Mouse (Mus musculus) liver, postnatal 0 days (tissue): ENCODE results near the gene Atp1a2. TPM values are rescaled to one million over a fixed set of nuclear protein-coding genes. Genes with fewer than 3 reads are reported as not detected.

Source experiments
- ATAC-seq: fragments of 200-750 bp; cut with Nextera tagmentation; 2 replicates; pipeline ENCODE4 v1.8.0; 2017; ENCODE audit warnings: mild to moderate bottlenecking, moderate library complexity
- DNase-seq: peaks from one replicate; pipeline ENCODE4 v3.0.0-alpha.2; 2016
- H3K27ac ChIP-seq: fragments of 300-500 bp; sonication (generic); 2 replicates; pipeline ENCODE4 v1.5.1; 2014; ENCODE audit warnings: antibody characterized with exemption, moderate library complexity, mild to moderate bottlenecking, low read depth
- H3K27me3 ChIP-seq: fragments of 300-500 bp; sonication (generic); 2 replicates; pipeline ENCODE4 v1.6.1; 2014; ENCODE audit warnings: low read length, control low read depth, mixed read lengths; ENCODE audit not compliant: insufficient read depth
- H3K36me3 ChIP-seq: fragments of 300-500 bp; sonication (generic); replicated peaks from 2 replicates; pipeline ENCODE4 v1.6.1; 2014; ENCODE audit warnings: mild to moderate bottlenecking, control low read depth, low read length, moderate library complexity, mixed read lengths; ENCODE audit not compliant: insufficient read depth
- H3K4me1 ChIP-seq: fragments of 300-500 bp; sonication (generic); 2 replicates; pipeline ENCODE4 v1.6.1; 2014; ENCODE audit warnings: antibody characterized with exemption, mild to moderate bottlenecking, control low read depth; ENCODE audit not compliant: insufficient read depth
- H3K4me2 ChIP-seq: fragments of 300-500 bp; sonication (generic); 2 replicates; pipeline ENCODE4 v1.6.1; 2014; ENCODE audit warnings: low read depth, mild to moderate bottlenecking, low read length, moderate library complexity, mixed read lengths
- H3K4me3 ChIP-seq: fragments of 300-500 bp; sonication (generic); 2 replicates; pipeline ENCODE4 v1.5.1; 2014; ENCODE audit warnings: low read depth, low read length
- H3K9ac ChIP-seq: fragments of 300-500 bp; sonication (generic); replicated peaks from 2 replicates; pipeline ENCODE4 v1.6.1; 2014; ENCODE audit warnings: mild to moderate bottlenecking, moderate library complexity
- H3K9me3 ChIP-seq: fragments of 300-500 bp; sonication (generic); 2 replicates; pipeline ENCODE4 v1.6.1; 2016; ENCODE audit warnings: mild to moderate bottlenecking, control low read depth, low read length, mixed read lengths
- CTCF ChIP-seq: sonication (generic); IDR thresholded peaks from 2 replicates; pipeline ENCODE4 v1.5.1; 2016; ENCODE audit warnings: antibody characterized with exemption, low read depth
- EP300 ChIP-seq: IDR thresholded peaks from 2 replicates; pipeline ENCODE4 v1.6.1; 2016; ENCODE audit warnings: antibody characterized with exemption, low read depth, mild to moderate bottlenecking
- WGBS: fragments of 180-500 bp; shearing (Covaris S2); extraction: QIAGEN DNeasy Blood & Tissue Kit; methylation state at CpG from one replicate; pipeline ENCODE4 v1.1.7; 2014; ENCODE audit not compliant: insufficient replicate concordance; 5-methylcytosine and 5-hydroxymethylcytosine counted together
- polyA plus RNA-seq: library from polyadenylated mRNA; unstranded; fragments of >200 nt; fragmentation: Nextera tagmentation; extraction: Ambion mirVana; gene quantifications from 2 replicates; pipeline ENCODE4 v1.2.1, GENCODE M21; 2015

The Atp1a2 gene
- polyA plus RNA-seq, 1 experiment from 2014 or later = 0.29 TPM

DNA sequence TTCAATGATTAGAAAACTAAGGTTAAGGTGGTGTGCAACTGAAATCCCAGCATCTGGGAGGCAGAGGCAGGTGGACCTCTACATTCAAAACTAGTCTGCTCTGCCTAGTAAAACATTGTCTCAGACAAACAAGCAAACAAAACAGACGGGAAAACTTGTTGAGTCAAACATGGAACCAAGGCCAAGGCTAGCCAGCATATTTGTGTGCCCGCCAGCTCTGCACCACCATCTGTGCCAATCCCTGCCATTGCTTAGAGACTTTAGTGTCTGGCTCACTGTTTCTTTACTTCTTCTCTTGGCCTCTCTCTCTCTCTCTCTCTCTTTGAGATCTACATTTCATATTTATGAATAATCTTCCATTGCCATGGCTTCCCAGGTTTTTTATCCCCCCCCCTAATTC, 69.7 kb downstream of the Atp1a2 start:
- DNase-seq (no peak), ATAC-seq (no peak)
- Histone ChIP-seq H3K9ac (no peak overlapping the region), H3K27me3 (no peaks in the 10 kb centered on the region), H3K36me3 (no peaks in the 10 kb centered on the region), H3K4me2 (no peak overlapping the region), H3K4me3 (no peak overlapping the region), H3K4me1 (no peaks in the 10 kb centered on the region), H3K27ac (no peak overlapping the region), H3K9me3 (no peaks in the 10 kb centered on the region)
- WGBS = 68% methylated on average over 2 of the region's 2 CpGs
- no peak for TF ChIP-seq CTCF
- TF ChIP-seq EP300 = no peak

Other genes with a start within 250 kb of the Atp1a2 start
- gene Nhlh1, start 240.5 kb downstream of the Atp1a2 start, polyA plus RNA-seq = not detected in 2 replicates
- 50.2 and 55.4 TPM in 2 replicates for gene Copa, start 215.5 kb downstream of the Atp1a2 start, polyA plus RNA-seq
- gene Ncstn, start 215.3 kb downstream of the Atp1a2 start, polyA plus RNA-seq = 36.7 and 41.8 TPM in 2 replicates
- gene Pex19, start 171.3 kb downstream of the Atp1a2 start, polyA plus RNA-seq = 85.9 and 91.7 TPM in 2 replicates
- gene Dcaf8, start 150.0 kb downstream of the Atp1a2 start, polyA plus RNA-seq = 43.0 and 48.3 TPM in 2 replicates
- gene Pea15a, start 91.3 kb downstream of the Atp1a2 start, polyA plus RNA-seq = 14.1 and 14.5 TPM in 2 replicates
- gene Casq1, start 78.2 kb downstream of the Atp1a2 start, polyA plus RNA-seq = 0.61 and 9.1 TPM in 2 replicates
- 0.04 and 0.08 TPM in 2 replicates for gene Atp1a4, start 39.6 kb downstream of the Atp1a2 start, polyA plus RNA-seq
- gene Igsf8, start 36.4 kb downstream of the Atp1a2 start, polyA plus RNA-seq = 12.8 and 13.1 TPM in 2 replicates
- gene Kcnj9, start 31.3 kb upstream of the Atp1a2 start, polyA plus RNA-seq = 0.07 TPM in 2 replicates
- 0.17 and 0.19 TPM in 2 replicates for gene Kcnj10, start 43.1 kb upstream of the Atp1a2 start, polyA plus RNA-seq
- 1.8 TPM in 2 replicates for gene Pigm, start 78.5 kb upstream of the Atp1a2 start, polyA plus RNA-seq
- gene Slamf9, start 177.3 kb upstream of the Atp1a2 start, polyA plus RNA-seq = 1.1 and 1.5 TPM in 2 replicates
- gene Igsf9, start 183.7 kb upstream of the Atp1a2 start, polyA plus RNA-seq = 0.32 and 0.73 TPM in 2 replicates
- gene Tagln2, start 202.0 kb upstream of the Atp1a2 start, polyA plus RNA-seq = 104 and 105 TPM in 2 replicates
- gene Cfap45, start 222.7 kb upstream of the Atp1a2 start, polyA plus RNA-seq = 0.32 and 0.37 TPM in 2 replicates